Mouse (Mus musculus) midbrain, embryonic 16.5 days (tissue): ENCODE measurements at regions not wholly inside any gene's neighbourhood (a gene's known extent, or its start where the extent isn't known, plus 50 kb on each side); places are given as distances from the start of the nearest gene placed in this dataset.

ENCODE experiments used
- ATAC-seq: fragments of 200-750 bp; cut with Nextera tagmentation; 2 replicates; pipeline ENCODE4 v1.8.0; 2017; ENCODE audit warnings: moderate TSS enrichment
- H3K27ac ChIP-seq: fragments of 300-500 bp; sonication (generic); 2 replicates; pipeline ENCODE4 v1.5.1; 2014; ENCODE audit warnings: mild to moderate bottlenecking, low read length, mixed read lengths
- H3K27me3 ChIP-seq: fragments of 300-500 bp; sonication (generic); 2 replicates; pipeline ENCODE4 v1.6.1; 2014; ENCODE audit warnings: low read depth, low read length, mixed read lengths; ENCODE audit not compliant: control insufficient read depth, insufficient read depth
- H3K36me3 ChIP-seq: fragments of 300-500 bp; sonication (generic); 2 replicates; pipeline ENCODE4 v1.6.1; 2014; ENCODE audit warnings: mild to moderate bottlenecking, low read length, moderate library complexity, mixed read lengths; ENCODE audit not compliant: control insufficient read depth, insufficient read depth
- H3K4me1 ChIP-seq: fragments of 300-500 bp; sonication (generic); 2 replicates; pipeline ENCODE4 v1.6.1; 2014; ENCODE audit warnings: mild to moderate bottlenecking, low read length, mixed read lengths; ENCODE audit not compliant: control insufficient read depth, insufficient read depth
- H3K4me2 ChIP-seq: fragments of 300-500 bp; sonication (generic); 2 replicates; pipeline ENCODE4 v1.6.1; 2014; ENCODE audit warnings: mild to moderate bottlenecking, low read length, mixed read lengths
- H3K4me3 ChIP-seq: fragments of 300-500 bp; sonication (generic); 2 replicates; pipeline ENCODE4 v1.5.1; 2014; ENCODE audit warnings: low read depth, mild to moderate bottlenecking, low read length, moderate library complexity, mixed read lengths
- H3K9ac ChIP-seq: fragments of 300-500 bp; sonication (generic); 2 replicates; pipeline ENCODE4 v1.6.1; 2014; ENCODE audit warnings: low read depth, low read length, mixed read lengths
- H3K9me3 ChIP-seq: fragments of 300-500 bp; sonication (generic); replicated peaks from 2 replicates; pipeline ENCODE4 v1.6.1; 2014; ENCODE audit warnings: mild to moderate bottlenecking, low read length, mixed read lengths; ENCODE audit not compliant: control insufficient read depth, poor library complexity, severe bottlenecking
- WGBS: fragments of 180-500 bp; shearing (Covaris S2); extraction: QIAGEN DNeasy Blood & Tissue Kit; methylation state at CpG from one replicate; pipeline ENCODE4 v1.1.7; 2014; 5-methylcytosine and 5-hydroxymethylcytosine counted together

- no peaks in the 10 kb centered on the region for H3K9me3 ChIP-seq
- no peak overlapping the region for H3K9ac ChIP-seq
- no peak overlapping the region for H3K27ac ChIP-seq
- WGBS, result 87% methylated on average over 4 of the region's 4 CpGs
- H3K4me1 ChIP-seq, result no peaks in the 10 kb centered on the region
- no peaks in the 10 kb centered on the region for H3K36me3 ChIP-seq
- H3K4me2 ChIP-seq, result no peak overlapping the region
- no peaks in the 10 kb centered on the region for H3K27me3 ChIP-seq
- no peak overlapping the region for H3K4me3 ChIP-seq
- ATAC-seq, result no peak
These were observed 1385.8 kb downstream of the Pcdh7 start for GRCm38 (mm10) chr5:59103358-59104077.

GRCm38 (mm10) chr5:59138316-59138715, 1420.5 kb downstream of the Pcdh7 start:
- no peak for ATAC-seq
- H3K4me3 ChIP-seq, result no peak overlapping the region
- no peak overlapping the region for H3K9ac ChIP-seq
- H3K27me3 ChIP-seq, result no peaks in the 10 kb centered on the region
- 25% methylated on average over 7 of the region's 7 CpGs for WGBS
- H3K36me3 ChIP-seq, result no peaks in the 10 kb centered on the region
- H3K9me3 ChIP-seq, result no peaks in the 10 kb centered on the region
- no peak overlapping the region for H3K27ac ChIP-seq
- peak overlapping the region; percentile 11; the same call in 1 of the 2 replicates for H3K4me2 ChIP-seq
- no peaks in the 10 kb centered on the region for H3K4me1 ChIP-seq

GRCm38 (mm10) chr5:59138721-59139120, 1421.0 kb downstream of the Pcdh7 start:
- H3K9me3 ChIP-seq, result no peaks in the 10 kb centered on the region
- no peak overlapping the region for H3K4me3 ChIP-seq
- H3K4me2 ChIP-seq, result no peak overlapping the region
- H3K36me3 ChIP-seq, result no peaks in the 10 kb centered on the region
- no peak overlapping the region for H3K27ac ChIP-seq
- 28% methylated on average over 2 of the region's 2 CpGs for WGBS
- H3K27me3 ChIP-seq, result no peaks in the 10 kb centered on the region
- H3K9ac ChIP-seq, result no peak overlapping the region
- ATAC-seq, result no peak
- no peaks in the 10 kb centered on the region for H3K4me1 ChIP-seq
